Mouse (Mus musculus): ENCODE measurements around the gene Dip2b. TPM values are rescaled to one million over a fixed set of nuclear protein-coding genes. Genes with fewer than 3 reads are reported as not detected.
A peak's percentile ranks its signal among the peaks of the same experiment; 100 is the strongest.

The Dip2b gene
- total RNA-seq, 1 experiment from 2014 or later = 43.8 TPM

- no peak for ATAC-seq (ENCODE audit: extremely low read depth, insufficient number of reproducible peaks, low FRiP score, poor library complexity, severe bottlenecking)
These were observed 118.5 kb downstream of the Dip2b start for GRCm38 (mm10) chr15:100156781-100157470.

- no peak for ATAC-seq (ENCODE audit: extremely low read depth, insufficient number of reproducible peaks, low FRiP score, poor library complexity, severe bottlenecking)
These were observed 120.5 kb downstream of the Dip2b start for GRCm38 (mm10) chr15:100158985-100159384.

- no peak for ATAC-seq (ENCODE audit: extremely low read depth, insufficient number of reproducible peaks, low FRiP score, poor library complexity, severe bottlenecking)
These were observed 123.3 kb downstream of the Dip2b start for GRCm38 (mm10) chr15:100161747-100162280.

- no peak for ATAC-seq (ENCODE audit: extremely low read depth, insufficient number of reproducible peaks, low FRiP score, poor library complexity, severe bottlenecking)
These were observed 125.1 kb downstream of the Dip2b start for GRCm38 (mm10) chr15:100163381-100164051.

GRCm38 (mm10) chr15:100166464-100166863 lies 128.0 kb downstream of the Dip2b start:
- ATAC-seq (ENCODE audit: extremely low read depth, insufficient number of reproducible peaks, low FRiP score, poor library complexity, severe bottlenecking) = no peak

GRCm38 (mm10) chr15:100167791-100168190 lies 129.3 kb downstream of the Dip2b start:
- no peak for ATAC-seq (ENCODE audit: extremely low read depth, insufficient number of reproducible peaks, low FRiP score, poor library complexity, severe bottlenecking)

GRCm38 (mm10) chr15:100168191-100168606 lies 129.7 kb downstream of the Dip2b start:
- no peak for ATAC-seq (ENCODE audit: extremely low read depth, insufficient number of reproducible peaks, low FRiP score, poor library complexity, severe bottlenecking)

- no peak for ATAC-seq (ENCODE audit: extremely low read depth, insufficient number of reproducible peaks, low FRiP score, poor library complexity, severe bottlenecking)
These were observed 136.7 kb downstream of the Dip2b start for GRCm38 (mm10) chr15:100175176-100175575.

GRCm38 (mm10) chr15:100177167-100177566 lies 138.7 kb downstream of the Dip2b start:
- no peak for ATAC-seq (ENCODE audit: extremely low read depth, insufficient number of reproducible peaks, low FRiP score, poor library complexity, severe bottlenecking)

- ATAC-seq (ENCODE audit: extremely low read depth, insufficient number of reproducible peaks, low FRiP score, poor library complexity, severe bottlenecking) = no peak
These were observed 139.1 kb downstream of the Dip2b start for GRCm38 (mm10) chr15:100177575-100177974.

GRCm38 (mm10) chr15:100178487-100178886 lies 140.0 kb downstream of the Dip2b start:
- ATAC-seq (ENCODE audit: extremely low read depth, insufficient number of reproducible peaks, low FRiP score, poor library complexity, severe bottlenecking) = no peak

GRCm38 (mm10) chr15:100179685-100180084 lies 141.2 kb downstream of the Dip2b start:
- ATAC-seq (ENCODE audit: extremely low read depth, insufficient number of reproducible peaks, low FRiP score, poor library complexity, severe bottlenecking) = no peak; the same call in 1 of the 2 replicates

GRCm38 (mm10) chr15:100180221-100180620 lies 141.8 kb downstream of the Dip2b start:
- ATAC-seq (ENCODE audit: extremely low read depth, insufficient number of reproducible peaks, low FRiP score, poor library complexity, severe bottlenecking) = no peak

- peak; percentile 37 for ATAC-seq (ENCODE audit: extremely low read depth, insufficient number of reproducible peaks, low FRiP score, poor library complexity, severe bottlenecking)
These were observed 143.4 kb downstream of the Dip2b start for GRCm38 (mm10) chr15:100181841-100182240.

GRCm38 (mm10) chr15:100182526-100183280 lies 144.2 kb downstream of the Dip2b start:
- no peak for ATAC-seq (ENCODE audit: extremely low read depth, insufficient number of reproducible peaks, low FRiP score, poor library complexity, severe bottlenecking)

GRCm38 (mm10) chr15:100183510-100183909 lies 145.0 kb downstream of the Dip2b start:
- ATAC-seq (ENCODE audit: extremely low read depth, insufficient number of reproducible peaks, low FRiP score, poor library complexity, severe bottlenecking) = no peak

GRCm38 (mm10) chr15:100184821-100185496 lies 146.5 kb downstream of the Dip2b start:
- no peak for ATAC-seq (ENCODE audit: extremely low read depth, insufficient number of reproducible peaks, low FRiP score, poor library complexity, severe bottlenecking)

GRCm38 (mm10) chr15:100186234-100186633 lies 147.8 kb downstream of the Dip2b start:
- no peak for ATAC-seq (ENCODE audit: extremely low read depth, insufficient number of reproducible peaks, low FRiP score, poor library complexity, severe bottlenecking)
